Mouse (Mus musculus): ENCODE results near the gene Tpcn2. TPM values are rescaled to one million over a fixed set of nuclear protein-coding genes. Genes with fewer than 3 reads are reported as not detected.

Tpcn2 gene
- total RNA-seq (2021) = 1 to 10 TPM; 1.7 to 1.9 TPM
- long read RNA-seq, experiment 1 = 0 reads
- long read RNA-seq, experiment 2, partial matches to known transcripts = 0 of 1 reads
- long read RNA-seq, experiment 2, other reads (novel, unspliced or antisense) = 1 of 1 reads

DNA sequence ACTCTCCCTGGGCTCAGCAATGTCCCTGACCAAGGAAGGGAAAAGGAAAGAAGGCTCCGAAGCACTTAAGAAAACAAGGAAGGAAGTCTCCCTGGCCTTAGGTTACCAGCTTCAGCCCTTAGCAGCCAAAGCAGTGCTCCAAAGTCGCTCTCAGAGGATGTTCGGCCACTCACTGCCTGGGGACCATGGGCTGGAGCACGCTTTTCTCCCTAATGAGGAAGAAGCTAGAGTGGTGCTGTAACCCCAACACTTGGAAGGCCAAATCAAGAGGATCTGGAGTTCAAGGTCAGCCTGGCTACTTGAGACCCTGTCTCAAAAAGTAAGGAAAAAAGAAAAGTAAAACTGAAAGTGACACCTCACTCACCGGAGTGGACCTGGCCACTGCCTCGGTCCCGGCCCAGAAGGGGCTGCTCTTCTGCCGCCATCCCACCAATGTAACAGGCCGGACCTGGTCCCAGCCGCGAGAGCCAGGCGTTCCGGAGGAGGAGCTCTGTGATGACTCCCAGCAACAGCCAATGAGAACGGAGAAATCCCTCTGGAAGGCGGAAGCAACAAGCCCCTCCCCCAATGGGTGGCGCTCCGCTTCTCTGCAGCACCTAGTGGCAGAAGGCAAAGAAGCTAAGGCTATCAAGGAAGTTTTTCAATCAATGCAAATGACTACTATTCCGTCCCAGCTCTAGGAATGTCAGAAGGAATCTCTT is at the start of gene Tpcn2:
TSS of gene Tpcn2 (minus strand) at position 525 of the 701 bp plus-strand sequence.
- DNase-seq = peak; percentile 85 to 92
- intact Hi-C loops (cut with DNase I) = no loop called here

DNA sequence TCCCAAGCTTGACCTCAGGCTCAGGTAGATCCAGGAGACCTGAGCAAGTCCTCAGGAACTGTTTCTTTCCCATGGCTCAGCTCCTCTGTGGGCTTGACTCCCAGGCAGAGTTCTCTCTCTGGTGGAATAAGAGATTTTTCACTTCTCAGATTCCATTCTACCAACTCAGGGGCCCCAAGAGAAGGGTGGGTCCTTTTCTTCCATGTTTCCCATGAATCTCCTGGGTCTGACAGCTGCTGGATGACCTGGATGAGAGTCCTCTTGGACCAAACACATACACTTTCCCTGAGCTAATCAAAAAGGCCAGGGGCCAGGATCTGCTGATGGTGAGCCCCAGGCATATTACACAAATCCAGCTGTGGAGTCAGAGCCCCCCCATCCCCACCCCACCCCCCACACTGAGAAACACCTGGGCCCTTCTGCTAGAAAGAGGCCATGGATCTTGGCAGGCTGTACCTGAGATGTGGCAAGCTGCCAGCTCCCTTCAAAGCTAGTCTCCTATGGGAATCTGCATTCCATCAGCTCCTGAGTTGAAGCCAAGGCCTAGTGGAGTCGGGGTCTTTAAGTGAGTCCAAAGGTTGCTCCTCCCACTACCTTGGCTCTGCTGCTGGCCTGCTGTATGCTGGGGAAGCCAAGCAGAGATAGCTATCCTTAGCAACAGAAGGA is 48.7 kb upstream of the Tpcn2 start:
- no peak for DNase-seq
- intact Hi-C loops (cut with DNase I) = no loop called here

DNA sequence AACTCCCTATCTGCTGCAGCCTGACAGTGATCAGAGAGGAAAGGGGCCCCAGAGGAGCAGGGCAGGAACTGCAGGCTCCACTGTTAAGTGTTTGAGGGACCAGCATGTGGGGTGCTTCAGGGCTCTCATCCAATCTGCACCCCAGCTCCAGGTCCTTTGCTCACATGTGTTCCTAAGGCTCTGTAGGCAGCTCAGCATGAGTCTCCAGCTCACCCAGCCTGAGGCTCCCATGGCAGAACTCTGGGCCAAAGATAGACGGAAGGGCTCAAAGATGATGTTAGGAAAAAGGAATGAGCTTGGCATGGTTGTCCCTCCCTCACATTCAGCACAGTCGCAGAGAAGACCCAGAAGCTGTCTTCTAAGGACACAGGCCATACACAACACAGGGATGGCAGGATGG is 46.8 kb upstream of the Tpcn2 start:
- DNase-seq = no peak
- intact Hi-C loops (cut with DNase I) = no loop called here

DNA sequence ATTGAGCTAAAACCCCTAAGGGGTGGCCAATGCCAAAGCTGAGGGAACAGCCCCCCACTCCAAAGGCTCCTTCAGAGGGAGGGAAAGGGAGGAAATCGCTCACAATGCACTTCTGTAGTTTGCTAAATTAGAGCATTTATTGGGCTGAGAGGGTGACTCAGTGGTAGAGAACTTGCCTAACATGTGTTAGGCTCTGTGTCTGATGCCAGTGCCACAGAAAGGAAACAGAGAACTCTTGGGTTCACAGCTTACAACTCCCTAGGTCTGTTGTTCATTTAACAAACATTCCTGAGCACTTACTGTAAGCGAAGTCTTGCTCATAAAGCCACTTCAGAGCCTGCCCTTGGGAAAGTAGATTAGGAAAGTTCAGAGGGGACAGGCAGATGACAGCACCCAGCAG is 46.2 kb upstream of the Tpcn2 start:
- DNase-seq = no peak
- intact Hi-C loops (cut with DNase I) = no loop called here

DNA sequence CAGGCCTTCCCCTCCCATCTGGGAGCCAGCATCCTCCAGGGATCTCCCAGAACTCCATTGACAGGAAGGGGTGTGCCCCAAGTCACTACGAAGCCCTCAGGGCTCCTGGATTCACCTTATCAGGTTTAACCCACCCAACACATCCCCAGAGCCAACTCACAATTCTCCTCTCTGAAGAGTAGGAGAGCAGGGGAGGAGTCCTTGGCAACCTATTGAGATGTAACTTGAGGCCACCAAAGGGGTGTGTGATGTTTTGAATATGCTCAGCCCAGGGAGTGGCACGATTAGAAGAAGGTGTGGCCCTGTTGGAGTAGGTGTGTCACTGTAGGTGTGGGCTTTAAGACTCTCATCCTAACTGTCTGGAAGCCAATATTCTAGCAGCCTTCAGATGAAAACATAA is 41.9 kb upstream of the Tpcn2 start:
- DNase-seq = no peak

DNA sequence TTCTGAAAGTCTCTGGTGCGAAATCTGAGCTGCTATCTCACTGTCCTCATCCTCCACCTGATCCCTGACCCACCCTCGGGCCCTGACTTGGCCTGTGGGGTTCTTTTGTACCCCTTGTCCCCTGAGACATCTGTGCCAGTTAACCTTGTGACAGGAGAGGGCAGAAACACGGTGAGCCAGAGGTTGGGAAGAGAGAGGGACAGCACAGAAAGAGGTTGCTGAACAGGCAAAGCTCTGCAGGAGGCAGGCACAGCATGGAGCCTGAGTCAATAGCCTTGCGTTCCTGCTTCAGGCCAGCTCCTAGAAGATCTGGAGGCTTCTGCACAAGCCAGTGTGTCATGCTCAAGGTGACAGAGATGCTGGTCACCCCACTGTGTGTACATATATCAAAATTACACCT is 39.8 kb upstream of the Tpcn2 start:
- DNase-seq = no peak
- intact Hi-C loops (cut with DNase I) = no loop called here

More for the DNA sequence above, 41.9 kb upstream of the Tpcn2 start:
- intact Hi-C loops (cut with DNase I) = no loop called here

DNA sequence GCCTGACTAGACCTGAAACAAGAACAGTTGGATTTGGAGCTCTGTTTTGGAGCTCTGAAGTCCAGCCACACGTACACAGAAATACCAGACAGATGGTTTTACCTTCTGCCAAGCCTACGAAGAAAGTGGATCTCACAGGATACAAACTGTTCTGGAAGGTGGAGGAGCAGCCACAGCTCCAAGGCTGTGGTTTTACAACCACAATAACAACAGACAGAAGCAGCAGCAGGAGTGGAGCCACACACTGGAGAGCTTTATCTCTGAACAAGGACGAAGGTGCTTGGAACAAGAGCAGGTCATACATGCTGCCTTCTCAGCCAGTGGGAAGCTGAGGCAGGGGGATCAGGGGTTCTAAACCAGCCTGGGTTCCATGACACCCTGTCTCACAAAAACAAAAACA is 35.7 kb upstream of the Tpcn2 start:
- DNase-seq = no peak
- intact Hi-C loops (cut with DNase I) = no loop called here

DNA sequence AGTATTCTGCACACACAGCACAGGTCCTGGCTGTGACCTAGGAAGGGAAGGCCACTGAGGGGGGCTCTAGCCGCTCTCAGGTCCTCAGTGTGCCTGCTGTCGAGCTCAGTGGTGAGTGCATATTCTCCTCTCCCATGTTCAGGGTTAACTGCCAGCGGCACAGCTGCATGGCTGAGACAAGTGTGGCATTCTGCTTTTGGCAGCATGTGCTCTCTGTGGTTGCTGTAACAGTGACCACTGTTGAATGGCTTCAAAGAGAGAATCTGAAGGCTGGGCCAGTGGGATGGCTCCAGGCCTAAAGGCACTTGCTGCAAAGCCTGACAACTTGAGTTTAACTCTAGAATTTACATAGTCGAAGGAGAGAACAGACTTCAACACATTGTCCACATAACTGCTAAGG is 33.7 kb upstream of the Tpcn2 start:
- no peak for DNase-seq
- intact Hi-C loops (cut with DNase I) = no loop called here

DNA sequence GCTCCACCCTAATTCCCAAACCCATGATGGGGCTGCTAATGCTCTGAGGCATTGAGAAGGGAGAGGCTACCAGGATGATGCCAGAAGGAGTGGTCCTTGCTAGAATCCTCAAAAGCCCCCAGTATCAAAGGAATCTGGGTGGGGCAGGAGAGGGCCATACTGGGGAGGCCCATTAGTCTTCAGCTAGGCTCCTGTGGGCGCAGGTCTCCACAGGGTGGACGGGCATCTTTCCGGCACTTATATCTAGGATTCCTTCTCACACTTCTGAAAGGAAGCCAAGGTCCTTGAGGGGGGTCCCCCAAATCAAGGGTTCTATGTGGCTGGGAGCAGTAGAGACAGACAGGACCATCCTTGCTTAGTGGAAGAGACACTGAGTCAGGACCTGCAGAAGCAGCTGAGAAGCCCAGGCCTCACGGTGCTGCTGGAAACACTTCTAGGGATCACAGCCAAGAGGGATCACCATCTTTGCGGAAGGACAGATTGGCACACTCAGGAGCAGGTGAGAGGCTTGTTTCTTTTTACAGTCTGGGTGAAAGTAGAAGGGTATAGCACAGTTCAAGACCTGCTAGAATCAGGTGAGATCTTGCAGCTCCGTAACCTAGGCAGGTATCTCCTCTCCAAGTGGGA is 31.1 kb upstream of the Tpcn2 start, which contains the start of gene Mrgprd:
TSS of gene Mrgprd (plus strand) at position 51 of the 627 bp plus-strand sequence.
- no peak for DNase-seq
- intact Hi-C loops (cut with DNase I) = no loop called here

DNA sequence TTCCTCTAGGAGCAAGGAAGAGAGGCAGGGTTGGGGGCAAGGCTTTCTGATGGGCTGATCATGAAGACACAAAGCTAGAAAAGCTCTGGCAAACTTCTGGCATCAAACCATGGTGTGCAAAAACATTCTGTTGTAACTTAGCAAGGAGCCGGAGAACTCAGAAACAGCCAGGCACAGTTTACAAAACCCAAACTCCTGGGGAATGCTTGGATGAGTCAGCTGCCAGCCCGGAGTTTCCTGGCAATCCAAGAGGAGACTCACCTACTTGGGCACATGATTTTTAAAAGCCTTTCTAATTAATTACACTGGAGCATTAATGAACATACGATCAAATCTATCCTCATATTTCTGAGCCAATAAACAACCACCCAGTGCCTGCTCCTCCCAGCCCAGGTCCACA is 28.3 kb upstream of the Tpcn2 start:
- intact Hi-C loops (cut with DNase I) = no loop called here
- no peak for DNase-seq

DNA sequence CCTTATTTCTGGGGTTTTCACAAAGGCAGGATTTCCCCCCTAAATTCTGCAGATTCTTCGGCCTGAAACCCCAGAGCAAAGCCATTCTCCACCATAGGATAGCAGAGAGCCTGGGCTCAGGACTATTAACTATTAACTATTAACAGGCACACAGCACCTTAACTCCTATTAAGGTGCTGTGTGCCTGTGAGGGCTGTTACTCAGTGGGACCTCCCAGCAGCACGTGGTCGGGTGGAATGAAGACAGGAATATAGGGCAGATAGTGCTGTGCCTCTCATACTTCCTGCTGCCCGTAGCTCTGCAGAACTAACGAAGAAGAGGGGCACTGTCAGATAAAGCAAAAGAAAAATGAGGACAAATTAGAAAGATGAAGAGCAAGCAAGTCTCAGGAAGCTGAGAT is 26.7 kb upstream of the Tpcn2 start:
- no peak for DNase-seq
- intact Hi-C loops (cut with DNase I) = no loop called here

DNA sequence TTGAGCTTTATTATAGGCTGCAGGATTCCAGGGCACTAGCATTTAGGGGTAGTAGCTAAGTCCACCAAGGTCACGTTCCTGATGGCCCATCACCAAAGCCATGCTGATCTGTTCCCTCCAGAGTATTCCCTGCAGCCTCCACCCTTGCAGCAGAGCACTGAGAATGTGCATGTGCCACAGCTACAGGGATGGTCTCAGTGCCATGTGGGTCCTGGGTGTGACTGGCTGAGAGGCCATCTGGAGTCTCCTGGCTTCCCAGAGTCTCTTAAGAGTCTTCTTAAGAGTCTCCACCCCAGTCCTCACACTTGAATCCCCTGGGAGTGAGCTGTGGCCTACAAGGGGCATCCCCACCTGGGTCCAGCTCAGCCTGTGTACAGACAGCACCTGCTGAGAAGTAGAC is 26.1 kb upstream of the Tpcn2 start:
- no peak for DNase-seq

DNA sequence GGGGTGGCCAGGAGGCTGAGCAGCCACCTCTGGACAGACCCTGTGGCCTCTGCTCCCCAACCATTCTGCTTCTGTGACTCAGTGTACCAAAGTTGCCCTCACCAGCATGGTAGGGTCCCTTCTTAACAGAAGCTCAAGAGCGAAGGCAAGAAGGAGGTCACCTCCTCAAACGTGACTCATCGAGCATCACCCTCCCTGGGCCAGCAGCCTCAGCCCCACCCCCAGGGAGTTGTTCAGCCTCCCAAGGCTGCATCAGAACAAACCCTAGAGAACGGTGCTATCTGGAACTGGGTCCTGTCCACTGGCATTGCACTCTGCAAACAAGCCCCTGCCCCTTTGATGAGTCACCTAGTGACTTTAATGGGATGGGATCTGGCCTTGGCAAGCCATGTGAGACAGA is 25.1 kb upstream of the Tpcn2 start:
- DNase-seq = no peak
- intact Hi-C loops (cut with DNase I) = no loop called here

More for the DNA sequence above, 26.1 kb upstream of the Tpcn2 start:
- intact Hi-C loops (cut with DNase I) = no loop called here

DNA sequence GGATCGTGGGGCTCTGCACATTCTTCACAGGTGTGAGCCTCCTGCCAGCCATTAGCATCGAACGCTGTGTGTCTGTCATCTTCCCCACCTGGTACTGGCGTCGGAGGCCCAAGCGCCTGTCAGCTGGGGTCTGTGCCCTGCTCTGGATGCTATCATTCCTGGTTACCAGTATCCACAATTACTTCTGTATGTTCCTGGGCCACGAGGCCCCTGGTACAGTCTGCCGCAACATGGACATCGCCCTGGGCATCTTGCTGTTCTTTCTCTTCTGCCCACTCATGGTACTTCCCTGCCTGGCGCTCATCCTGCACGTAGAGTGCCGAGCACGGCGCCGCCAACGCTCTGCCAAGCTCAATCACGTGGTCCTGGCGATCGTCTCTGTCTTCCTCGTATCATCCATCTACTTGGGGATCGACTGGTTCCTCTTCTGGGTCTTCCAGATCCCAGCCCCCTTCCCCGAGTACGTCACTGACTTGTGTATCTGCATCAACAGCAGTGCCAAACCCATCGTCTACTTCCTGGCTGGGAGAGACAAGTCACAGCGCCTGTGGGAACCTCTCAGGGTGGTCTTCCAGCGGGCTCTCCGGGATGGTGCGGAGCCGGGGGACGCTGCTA is 24.4 kb upstream of the Tpcn2 start:
- intact Hi-C loops (cut with DNase I) = no loop called here
- no peak for DNase-seq

DNA sequence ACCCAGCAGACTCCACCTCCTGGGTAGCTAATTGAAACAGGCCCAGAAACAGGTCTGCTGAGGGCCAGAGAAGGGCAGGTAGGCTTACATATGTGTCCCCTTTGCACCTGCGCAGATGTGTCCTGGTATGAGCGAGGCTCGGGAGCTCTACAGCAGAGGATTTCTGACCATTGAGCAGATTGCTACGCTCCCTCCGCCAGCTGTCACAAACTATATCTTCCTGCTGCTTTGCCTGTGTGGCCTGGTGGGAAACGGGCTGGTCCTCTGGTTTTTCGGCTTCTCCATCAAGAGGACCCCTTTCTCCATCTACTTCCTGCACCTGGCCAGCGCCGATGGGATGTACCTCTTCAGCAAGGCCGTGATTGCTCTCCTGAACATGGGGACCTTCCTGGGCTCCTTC is 23.8 kb upstream of the Tpcn2 start:
- intact Hi-C loops (cut with DNase I) = no loop called here
- DNase-seq = no peak

DNA sequence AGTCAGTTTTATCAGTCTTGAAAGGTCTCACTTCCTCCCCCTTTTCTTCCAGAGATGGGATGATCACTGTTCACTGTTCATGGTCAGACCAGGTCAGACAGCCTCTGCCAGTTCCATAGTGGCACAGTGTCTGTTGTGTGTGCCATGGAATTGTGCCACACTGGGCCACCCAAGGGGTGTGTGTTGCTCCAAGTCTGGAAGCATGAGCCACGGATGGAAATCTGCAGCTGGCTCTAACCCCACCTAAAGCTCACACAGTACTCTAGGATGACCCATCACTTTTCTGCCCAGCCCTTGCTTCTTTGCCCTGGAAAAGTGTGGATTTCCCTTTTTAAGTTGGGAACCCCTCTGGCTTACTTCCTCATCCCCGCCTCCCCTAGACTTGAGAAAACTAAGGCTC is 20.3 kb upstream of the Tpcn2 start:
- intact Hi-C loops (cut with DNase I) = no loop called here
- no peak for DNase-seq

DNA sequence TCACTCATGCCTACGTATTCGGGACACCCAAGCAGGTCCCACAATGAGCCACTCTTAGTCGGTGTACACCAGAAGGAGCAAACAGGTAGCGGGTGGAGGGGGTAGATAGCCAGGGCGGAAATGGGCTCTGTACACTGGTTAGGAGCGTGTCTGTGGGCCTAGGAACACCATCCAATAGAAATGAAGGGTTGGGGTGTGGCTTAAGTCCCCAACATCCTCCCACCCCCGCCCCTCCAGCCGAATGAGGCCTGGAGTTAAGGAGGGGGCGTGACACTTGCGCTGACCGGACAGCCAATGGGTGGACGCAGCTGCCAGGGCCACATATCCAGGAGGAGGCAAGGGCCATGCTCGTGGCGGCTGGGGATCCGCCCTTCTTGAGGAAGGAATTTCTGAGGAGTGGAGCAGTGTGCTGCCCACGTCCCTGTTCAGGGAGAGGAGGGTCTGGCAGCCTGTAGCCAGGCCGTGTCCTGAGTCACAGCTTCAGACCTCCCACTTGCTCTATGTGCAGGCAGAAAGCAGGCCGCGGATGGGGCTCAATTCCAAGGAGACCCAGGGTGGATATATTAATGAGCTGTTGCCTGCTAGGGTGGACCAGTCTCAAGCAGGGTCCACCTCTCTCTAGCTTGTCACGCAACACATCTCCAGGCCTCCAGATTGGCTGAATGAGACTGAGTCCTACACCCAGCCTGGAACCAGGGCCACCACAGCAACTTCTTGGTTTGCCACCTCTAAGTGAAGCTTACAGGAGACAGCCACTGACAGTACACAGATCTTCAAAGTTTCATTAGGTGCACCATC is 18.9 kb upstream of the Tpcn2 start:
- intact Hi-C loops (cut with DNase I) = no loop called here
- peak; percentile 58 to 66 for DNase-seq

DNA sequence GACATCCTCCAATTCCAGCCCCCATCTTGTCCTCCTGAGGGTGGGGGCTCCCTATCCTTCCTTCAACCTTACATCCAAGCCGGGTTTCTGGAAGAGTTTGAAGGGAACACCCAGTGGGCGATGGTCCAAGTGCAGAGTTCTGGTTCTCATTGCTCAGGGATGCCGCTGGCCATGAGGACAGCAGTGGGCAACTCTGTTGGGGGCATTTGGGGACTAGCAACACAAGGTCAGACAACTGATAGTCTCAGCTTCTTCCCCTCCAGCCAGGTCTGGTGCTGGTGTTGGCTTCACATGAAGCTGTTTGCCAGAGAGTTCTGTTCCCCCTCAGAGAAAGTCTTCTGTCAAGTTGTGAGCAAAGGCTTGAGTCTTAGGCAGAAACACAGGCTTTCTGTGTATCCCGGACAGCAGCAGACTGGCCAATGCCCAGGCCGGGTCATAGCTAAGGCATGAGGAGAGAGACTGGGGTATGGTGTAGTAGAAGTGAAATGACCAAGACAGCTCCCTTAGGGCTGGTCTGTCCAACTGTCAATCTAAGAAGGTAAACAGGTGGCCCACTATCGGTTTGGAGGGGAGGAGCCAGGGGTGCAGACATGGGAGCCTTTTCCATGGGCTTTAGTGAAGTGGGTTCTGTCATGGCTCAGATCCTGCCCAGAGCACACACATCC is 17.7 kb upstream of the Tpcn2 start:
- intact Hi-C loops (cut with DNase I) = no loop called here
- DNase-seq = peak; percentile 54 to 56

DNA sequence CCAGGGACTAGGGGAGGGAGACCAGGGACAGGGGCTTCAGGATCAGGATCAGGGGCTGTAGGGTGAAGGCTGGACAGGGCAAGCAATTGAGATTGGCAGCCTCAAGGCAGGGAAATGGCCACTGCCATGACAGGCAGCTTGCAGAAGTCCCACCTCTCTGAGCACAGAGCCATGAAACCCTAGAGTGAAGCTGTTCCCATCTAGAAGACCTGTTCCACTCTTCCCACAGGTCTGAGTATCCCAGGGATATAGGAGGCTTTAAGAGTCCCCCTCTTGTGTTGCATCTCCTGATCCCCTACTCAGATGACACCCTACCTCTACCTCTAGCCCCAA is 17.2 kb upstream of the Tpcn2 start:
- DNase-seq = no peak
- intact Hi-C loops (cut with DNase I) = no loop called here
